Mouse (Mus musculus): ENCODE data around the gene Tmem95.
A peak's percentile ranks its signal among the peaks of the same experiment; 100 is the strongest.
"Not testable (repeated sequence)": the region's sequence is repeated elsewhere in the genome, so short reads cannot be mapped to it uniquely, and the experiment has no call there.

Tmem95 gene

DNA sequence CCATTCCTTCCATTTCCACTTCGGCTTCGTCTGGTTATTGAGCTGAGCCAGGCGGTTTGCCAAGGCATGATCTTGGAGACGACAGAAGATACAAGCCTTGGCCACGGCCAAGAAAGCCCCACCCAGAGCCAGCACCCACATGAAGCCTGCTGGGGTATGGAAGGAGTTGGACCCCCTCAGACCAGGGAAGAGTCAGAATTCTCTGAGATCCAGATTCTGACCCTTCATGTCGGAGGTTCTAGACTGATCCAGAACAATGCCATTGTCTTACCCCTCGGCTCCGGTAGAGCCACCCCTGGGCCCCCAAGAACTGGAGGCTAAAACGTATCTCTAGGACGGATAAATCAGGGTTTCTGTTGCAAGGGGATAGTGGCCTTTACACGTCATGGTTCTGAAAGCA is at the start of gene Tmem95:
Tmem95 (minus strand) TSS at position 141 of the 400 bp plus-strand sequence.
- DNase-seq (ENCODE audit: low spot score) = no peak

DNA sequence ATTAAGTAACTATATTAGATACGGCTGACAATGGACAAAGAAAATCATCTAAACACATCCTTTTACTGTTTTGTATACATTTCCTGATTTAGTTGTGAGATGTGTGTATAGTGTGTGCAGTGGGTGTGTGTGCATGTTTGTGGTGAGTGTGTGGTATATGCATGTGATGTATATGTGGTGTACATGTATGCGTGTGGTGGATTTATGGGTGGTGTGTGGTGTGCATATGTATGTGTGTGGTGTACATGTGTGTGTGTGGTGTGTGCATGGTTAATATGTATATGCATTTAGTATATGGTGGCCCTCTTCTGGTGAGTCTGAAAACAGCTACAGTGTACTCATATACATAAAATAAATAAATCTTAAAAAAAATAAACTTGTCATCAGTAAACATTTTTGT is 49.7 kb upstream of the Tmem95 start:
- no peak for DNase-seq (ENCODE audit: low spot score)

DNA sequence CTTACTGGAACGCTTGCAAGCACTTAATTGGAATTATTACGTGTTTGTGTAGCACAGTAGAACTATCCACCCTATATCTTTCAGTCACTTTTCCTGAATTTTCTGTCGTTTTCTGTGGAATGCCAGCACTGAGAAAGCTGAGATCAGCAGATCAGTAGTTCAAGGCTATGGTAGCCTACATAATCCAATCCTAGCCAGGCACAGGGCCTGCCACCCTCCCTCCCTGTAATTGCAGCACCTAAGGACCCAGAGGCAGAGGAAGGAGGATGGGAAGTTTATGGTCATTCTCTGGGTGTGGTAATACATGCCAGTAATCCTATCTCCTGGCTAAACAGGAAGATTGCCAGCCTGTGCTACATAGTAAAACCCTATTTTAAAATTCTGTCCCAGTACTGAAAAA is 45.0 kb upstream of the Tmem95 start:
- no peak for DNase-seq (ENCODE audit: low spot score)

DNA sequence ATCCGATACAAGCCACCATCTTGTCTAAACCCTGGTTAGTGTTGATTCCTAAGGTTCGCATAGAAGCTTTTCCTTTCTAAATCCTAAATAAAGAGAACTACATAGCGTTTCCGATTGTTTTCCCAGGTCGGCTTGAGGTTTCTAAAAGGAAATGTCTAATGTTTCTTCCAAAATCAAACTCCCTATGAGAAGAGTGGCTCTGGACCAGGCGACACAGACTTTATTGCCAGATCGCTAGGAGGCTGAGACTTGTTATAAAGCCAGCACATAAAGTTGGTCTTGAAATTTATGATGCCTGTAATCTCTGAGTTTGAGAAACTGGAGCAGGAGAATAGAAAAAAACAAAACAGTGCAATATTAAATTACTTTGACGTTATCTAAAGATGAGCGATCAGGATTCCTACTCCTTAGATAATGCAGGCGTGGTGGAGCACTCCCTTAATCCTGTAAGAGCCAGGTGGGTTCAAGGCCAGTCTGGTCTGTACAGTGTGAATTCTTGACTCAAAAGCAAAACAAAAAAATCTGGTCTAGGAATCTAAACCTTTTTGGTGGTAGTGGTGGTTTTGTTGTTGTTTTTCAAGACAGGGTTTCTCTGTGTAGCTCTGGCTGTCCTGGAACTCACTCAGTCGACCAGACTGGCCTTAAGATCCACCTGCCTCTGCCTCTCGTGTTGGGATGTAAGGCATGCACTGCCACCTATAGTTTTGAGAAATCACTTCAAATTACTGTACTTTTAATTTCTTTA is 44.4 kb upstream of the Tmem95 start:
- DNase-seq (ENCODE audit: low spot score) = no peak

DNA sequence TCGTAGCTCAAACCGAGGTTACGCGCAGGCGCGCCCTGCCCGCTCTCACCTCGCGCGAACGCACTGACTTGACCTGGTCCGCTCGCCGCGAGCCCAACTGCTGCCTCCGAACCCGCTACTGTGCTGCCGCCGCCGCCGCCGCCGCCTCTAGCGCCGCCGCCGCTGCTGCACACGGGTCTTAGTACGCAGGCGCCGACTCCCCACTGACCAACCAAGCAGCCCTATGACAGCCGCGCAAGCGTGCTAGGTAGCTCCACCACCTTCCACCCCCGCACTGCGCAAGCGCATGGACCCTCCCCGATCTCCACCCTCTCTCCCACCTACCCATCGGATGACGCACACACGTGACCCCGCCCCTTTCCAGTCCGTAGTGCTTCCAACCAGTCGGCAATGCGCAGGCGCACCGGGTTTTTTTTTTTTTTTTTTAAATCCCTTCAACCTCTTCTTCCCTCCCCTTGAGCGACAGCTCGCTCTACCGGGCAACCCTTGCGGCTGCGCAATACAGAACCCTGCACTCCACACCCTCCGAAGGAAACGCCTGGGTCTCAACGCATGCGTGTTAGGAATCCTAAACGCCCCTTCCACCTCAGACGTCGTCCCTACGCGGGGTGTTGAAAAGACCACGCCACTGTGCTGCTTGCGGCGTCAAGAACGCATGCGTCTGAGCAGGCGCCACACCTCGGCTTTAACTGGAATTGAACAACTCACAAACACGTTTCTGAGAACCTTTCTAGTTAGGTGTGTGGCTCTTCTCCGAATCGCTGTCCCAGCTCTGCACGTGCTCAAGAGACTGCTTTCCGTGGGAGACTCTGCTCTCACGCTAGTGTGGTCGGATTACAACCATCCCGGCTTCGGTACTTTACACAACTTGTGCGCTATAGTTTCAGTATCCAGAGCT is 43.5 kb upstream of the Tmem95 start, which contains the start of gene Eif5a:
Eif5a (minus strand) TSS at position 845 of the 898 bp plus-strand sequence.
- DNase-seq (ENCODE audit: low spot score) = peak; percentile 100

DNA sequence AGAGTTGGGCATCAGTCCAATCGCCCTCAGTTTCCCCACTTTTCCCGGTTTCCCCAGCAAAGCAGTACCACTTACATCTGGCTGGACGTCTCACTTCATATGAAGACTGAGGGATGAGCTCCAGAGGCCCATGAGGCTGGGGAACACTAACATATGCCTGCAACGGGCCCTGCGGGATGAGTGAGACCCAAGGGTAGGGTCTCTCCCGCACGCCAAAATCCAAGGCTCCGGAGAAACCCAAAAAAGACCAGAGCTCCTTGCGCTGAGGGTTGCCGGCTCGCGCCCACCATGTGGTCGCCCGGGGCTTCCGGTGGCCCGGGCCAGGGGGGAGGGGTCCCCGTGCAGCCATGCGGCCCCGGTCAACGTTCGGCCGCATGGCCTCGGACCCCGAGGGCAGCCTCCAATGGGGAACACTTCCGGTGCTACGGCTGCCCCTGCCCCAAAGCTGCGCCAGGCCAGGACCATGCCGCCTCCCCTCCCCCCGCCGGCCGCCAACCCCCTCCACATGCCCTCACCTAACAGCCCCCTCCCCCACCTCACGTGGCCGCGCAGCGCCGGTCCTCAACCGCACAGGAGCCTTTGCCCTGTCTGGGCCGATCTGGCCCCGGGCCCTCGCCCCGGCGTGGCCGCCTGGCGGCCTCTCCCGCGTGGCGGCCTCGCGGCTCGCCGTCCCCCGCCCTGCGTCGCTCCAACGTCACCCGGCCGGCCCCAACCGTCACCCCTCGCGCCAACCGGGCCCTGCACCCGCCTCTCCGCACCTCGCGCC is 42.6 kb upstream of the Tmem95 start:
- peak; percentile 86 for DNase-seq (ENCODE audit: low spot score)

DNA sequence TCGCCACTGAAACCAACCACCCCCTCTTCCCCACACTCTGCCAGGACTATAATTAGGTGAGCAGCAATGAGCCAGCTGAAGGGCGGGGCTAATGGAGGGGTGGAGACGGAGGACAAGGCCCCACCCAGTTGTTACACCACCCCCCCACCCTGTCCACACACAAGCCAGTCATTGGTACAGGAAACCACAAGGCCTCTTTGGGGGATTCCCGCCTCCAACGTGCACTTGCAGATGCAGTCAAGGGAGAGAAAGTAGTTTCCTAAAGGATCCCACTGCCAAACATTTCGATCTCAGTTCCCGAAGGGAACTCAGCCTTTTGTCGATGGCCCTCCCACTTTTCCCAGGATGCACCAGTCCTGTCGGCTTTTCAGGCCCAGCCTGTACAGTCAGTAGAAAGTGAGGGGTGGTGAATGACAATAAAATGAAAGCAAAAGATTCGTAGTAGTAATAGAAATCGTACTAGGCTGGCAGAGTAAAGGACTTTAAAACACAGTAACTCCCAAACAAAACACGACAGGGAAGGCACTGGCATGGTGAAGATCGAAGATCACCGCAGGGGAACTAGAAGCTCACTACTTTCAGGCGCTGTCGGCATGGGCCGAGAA is 41.9 kb upstream of the Tmem95 start:
- DNase-seq (ENCODE audit: low spot score) = peak; percentile 85

DNA sequence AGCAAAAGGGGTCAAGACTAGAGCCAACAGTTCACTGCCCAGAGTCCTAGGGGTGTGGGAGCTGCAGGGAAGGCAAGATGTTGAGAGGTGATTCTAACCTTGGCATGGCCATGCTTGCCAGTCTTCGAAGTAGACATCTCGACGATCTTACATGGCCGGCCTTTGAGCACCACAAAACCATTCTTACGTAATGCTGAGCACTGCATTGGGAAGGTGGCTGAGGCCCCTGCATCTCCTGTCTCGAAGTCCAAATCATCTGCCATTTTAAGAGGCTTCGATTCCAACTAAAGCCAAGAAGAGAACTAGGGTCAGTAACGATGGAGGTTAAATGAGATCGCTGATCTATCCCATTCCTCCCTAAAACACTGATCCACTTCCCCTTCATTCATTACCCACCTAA is 41.2 kb upstream of the Tmem95 start:
- DNase-seq (ENCODE audit: low spot score) = no peak

DNA sequence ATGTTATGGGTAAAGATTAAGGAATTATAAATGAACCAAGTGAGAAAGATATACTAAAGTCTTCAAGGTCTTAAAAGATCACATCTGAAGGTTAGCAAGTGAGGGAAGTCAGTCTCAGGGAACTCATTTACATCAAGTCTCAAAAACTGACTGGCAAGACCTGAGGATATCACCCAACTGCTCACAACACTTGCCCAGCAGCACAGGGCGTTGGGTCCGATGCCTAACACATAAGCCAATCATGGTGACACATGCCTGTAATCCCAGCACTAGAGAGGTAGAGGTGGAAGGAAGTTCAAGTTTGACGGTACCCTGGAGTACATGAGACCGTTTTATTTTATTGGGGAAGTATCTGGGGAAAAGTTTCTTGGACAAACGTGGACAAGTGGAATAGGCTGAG is 40.3 kb upstream of the Tmem95 start:
- no peak for DNase-seq (ENCODE audit: low spot score)

DNA sequence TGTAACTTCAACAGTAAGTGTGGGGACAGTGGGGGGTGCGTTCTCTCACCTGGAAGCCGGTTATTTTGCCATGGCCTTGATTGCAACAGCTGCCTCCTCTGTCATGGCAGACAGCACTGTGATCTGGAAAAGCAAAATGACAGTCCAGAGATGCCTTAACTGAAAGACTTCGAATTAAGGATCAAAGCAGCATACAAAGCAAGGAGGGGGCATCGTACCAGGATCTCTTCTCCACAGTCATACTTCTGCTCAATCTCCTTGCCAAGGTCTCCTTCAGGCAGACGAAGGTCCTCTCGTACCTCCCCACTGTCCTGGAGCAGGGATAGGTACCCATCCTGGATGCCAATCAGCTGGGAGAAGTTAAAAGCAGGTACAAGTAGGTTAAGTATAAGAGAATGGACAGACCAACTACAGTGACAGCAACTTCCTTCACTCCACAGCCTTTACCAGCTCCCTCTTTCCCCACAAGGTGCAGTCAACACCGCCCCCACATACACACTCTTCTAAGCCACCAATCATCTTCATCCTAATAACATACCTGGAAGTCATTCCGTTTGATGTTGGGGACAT is 39.6 kb upstream of the Tmem95 start:
- DNase-seq (ENCODE audit: low spot score) = no peak

DNA sequence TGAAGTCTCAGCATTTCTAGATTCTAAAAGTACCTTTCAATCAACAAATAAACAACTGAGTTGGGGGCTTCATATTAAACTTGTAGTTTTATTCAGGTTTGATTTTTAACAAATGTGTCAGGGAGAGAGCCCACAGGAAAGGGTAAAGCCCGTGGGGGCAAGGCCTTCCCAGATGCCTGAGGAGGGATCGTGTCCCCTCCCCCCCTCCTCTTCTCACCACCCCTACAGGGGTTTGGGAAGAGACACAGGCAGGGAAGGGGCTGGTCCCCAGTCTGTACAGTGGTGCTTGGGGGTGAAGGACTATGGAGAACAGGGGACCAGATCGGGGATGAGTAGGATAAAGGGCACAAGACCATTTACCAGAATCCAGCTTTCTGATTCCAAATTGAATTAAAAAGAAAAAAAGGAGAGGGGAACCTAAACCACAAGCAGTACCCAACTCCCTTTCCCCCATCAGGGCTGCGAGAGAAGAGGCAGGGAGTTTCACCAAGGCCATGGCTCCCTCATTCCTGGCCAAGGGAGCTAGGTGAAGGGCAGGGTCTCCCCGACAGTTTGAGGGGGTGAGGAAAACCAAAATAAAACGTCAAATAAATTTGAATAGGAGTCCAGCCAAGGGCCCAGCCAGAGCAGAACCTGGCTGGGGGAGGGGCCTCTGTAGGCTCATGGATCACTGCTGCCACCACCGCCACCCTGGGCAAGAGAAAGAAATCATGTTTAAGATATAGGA is 39.0 kb upstream of the Tmem95 start:
- DNase-seq (ENCODE audit: low spot score) = not testable (repeated sequence)

DNA sequence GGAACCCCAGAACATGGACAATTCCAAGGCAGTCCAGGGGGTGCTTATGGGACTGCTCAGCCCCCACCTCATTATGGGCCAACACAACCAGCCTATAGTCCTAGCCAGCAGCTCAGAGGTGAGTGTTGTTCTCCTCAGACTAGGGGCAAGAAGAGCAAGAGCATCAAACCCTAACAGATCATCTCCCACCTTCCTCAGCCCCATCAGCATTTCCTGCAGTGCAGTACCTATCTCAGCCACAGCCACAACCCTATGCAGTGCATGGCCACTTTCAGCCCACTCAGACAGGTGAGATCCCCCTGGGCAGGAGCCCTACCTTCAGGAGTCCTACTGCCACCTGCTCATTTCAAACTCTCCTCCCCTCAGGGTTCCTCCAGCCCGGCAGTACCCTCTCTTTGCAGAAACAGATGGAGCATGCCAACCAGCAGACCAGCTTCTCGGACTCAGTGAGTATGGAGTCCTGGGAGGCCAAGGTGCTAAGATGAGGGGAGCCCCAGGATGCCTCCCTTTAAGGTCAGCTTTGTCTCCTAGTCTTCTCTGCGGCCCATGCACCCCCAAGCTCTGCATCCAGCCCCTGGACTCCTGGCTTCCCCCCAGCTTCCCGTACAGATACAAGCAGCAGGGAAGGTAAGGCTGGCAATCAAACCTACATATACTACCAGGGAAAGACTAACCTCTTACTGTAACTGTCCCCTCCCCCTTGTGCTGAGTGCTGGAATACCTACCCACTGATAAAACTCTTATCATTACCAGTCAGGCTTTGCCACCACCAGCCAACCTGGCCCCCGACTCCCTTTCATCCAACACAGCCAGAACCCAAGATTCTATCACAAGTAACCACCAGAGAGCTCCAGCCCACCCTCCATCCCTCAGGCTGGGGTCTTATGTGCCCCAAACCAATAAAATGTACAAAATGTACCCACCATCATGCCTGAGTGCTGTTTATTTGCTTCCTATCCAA is 38.1 kb upstream of the Tmem95 start:
- no peak for DNase-seq (ENCODE audit: low spot score)

DNA sequence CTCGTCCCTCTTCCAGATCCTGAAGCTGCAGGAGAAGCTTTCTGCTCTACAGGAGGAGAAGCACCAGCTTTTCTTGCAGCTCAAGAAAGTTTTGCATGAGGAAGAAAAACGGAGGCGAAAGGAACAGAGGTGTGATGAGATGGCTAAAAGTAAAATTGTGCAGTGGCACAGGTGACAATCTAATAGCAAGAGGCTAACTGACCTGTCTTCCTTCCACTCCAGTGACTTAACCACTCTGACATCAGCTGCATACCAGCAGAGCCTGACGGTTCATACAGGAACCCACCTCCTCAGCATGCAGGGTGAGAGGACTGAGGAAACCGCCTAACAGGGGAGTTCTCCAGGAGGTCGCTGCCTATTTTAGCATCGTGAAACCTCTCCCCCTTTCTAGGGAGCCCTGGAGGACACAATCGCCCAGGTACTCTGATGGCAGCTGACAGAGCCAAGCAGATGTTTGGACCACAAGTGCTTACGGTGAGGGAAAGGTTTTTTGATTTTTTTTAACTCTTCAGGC is 37.2 kb upstream of the Tmem95 start:
- DNase-seq (ENCODE audit: low spot score) = no peak

DNA sequence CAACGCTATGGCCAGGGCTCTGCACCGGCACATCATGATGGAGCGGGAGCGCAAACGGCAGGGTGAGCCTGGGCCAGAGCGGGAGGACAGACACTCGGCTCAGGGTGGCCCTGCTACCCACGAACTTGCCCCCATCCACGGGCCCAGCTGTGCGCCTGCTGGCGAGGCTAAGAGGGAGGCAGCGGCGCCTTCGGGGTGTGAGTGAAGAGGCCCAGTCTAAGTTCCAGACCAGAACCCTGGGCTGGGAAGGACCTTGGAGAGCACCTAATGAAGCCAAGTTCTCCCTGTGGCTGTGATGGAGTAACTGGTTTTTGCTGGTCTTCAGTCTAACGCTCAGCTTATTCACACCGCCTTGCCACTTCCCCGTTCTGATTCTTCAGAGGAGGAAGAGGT is 36.5 kb upstream of the Tmem95 start:
- DNase-seq (ENCODE audit: low spot score) = peak; percentile 62

DNA sequence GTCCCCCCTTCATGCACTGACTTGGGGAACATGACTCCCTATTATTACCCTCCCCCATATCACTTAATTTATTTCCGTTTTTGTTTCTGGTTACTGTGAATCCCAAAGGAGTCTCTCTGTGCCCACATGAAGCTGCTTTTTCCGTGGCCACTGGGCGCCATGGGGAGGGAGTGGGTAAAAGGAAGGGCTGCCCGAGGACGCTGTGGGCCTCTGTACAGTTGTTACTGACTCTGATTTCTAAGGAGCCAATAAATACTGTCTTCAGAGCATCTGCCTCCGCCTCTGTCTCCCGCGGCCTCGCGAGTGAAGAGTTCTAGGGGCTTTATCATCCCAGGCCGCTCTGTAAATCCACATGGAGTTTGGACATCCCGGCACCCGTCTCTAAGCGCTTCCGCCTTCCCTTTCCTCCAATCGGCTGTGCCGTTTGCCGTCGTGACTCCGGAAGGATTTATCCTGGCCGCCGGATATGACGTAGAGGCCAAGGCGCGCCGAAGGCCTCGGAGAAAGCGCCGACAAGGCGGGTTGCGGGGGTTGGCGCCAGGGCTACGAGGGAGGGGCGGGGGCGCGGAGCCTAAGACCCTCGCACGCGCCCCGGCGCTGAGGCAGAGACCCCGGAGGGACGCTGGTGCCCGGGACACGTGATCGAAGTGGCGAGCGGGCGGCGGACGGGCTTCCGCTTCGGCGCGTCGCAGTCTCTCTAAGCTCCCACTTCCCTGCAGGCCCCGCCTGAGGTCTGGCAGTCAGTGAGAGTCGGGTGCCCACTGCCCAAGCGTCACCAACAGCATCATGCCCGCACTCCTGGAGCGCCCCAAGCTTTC is 35.9 kb upstream of the Tmem95 start, which contains the start of gene Gps2:
Gps2 (plus strand) TSS at position 335 of the 818 bp plus-strand sequence.
- DNase-seq (ENCODE audit: low spot score) = peak; percentile 90

DNA sequence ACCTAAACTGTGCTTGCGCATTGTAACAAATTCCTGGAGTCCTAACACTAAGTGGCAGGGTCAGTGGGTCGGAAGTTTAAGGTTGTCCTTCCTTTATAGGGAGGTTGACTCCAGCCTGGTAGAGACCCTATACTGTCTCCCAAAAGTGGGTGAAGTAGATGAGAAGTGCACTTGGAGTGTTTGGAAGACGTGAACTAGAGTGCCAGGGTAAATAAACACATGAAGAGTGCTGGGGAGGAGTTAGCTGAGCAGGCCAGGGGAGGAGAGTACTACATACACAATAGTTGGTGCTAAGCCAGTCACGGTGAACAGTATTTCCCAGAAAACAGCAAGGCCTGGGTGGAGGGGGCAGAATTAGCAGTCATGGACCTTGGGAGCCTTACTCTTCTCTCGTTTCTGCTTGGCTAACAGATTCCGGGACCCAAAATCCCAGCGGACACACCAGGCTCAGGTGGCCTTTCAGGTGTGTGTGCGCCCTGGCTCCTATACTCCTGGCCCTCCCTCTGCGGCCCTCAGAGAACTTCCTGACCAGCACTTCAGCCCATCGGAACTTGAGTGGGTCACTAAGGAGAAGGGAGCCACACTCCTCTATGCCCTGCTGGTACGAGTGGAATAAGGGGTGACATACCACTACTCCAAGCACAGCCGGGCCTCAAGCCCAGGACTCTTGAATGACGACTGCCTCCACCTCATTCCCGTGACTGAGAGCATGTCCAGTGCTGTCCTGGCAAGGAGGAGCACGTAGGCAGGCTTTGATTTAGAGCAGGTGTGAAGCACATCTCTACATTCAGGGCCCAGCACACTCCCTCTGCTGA is 35.1 kb upstream of the Tmem95 start:
- no peak for DNase-seq (ENCODE audit: low spot score)

DNA sequence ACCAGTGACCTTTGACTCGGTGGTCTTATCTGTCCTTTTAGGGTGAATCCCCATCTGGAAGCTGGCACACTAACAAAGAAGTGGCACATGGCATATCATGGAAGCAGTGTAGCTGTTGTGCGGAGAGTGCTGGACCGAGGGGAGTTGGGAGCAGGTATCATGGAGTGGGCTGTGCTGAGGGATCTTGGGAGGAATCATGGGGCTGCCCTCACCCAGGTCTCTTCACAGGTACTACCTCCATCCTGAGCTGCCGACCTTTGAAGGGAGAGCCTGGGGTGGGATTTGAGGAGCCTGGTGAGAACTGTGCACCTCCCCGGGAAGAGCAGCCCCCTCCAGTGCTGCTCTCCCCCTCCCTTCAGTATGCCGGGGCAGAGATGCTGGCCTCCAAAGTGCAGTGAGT is 33.9 kb upstream of the Tmem95 start:
- no peak for DNase-seq (ENCODE audit: low spot score)

Data from testis, postnatal 10 days (tissue).